Mouse (Mus musculus) left cerebral cortex, postnatal 36 days (tissue): ENCODE data around the gene Elavl3. TPM values are rescaled to one million over a fixed set of nuclear protein-coding genes. Genes with fewer than 3 reads are reported as not detected.
A peak's percentile ranks its signal among the peaks of the same experiment; 100 is the strongest.

Experiments used
- DNase-seq, 2 experiments: peaks; one replicate each; pipeline ENCODE4 v3.0.0; 2021 to 2022; ENCODE audit warnings: low spot score in 2 of 2, mixed read lengths in 1 of 2
- intact Hi-C: fragments of 180-260 bp; cut with DNase I; formaldehyde crosslinking; loops from one replicate; pipeline ENCODE4 v1.15.1; 2025
- total RNA-seq, 2 experiments: library from RNA; stranded (reverse); gene quantifications; 2 replicates each; pipeline ENCODE4 v1.2.3; 2021

Gene Elavl3
- total RNA-seq, 2 experiments from 2014 or later = 155 to 158 TPM

- intact Hi-C loops = no loop called here
- DNase-seq = no peak
These were observed 27.2 kb downstream of the Elavl3 start for GRCm38 (mm10) chr9:22024592-22024991.

- DNase-seq = no peak
- intact Hi-C loops = no loop called here
These were observed 34.5 kb downstream of the Elavl3 start for GRCm38 (mm10) chr9:22017208-22017825.

- intact Hi-C loops = no loop called here
- DNase-seq = no peak
These were observed 35.6 kb downstream of the Elavl3 start for GRCm38 (mm10) chr9:22016245-22016644.

GRCm38 (mm10) chr9:22012731-22013130 is 39.1 kb downstream of the Elavl3 start:
- intact Hi-C loops = no loop called here
- no peak for DNase-seq

GRCm38 (mm10) chr9:22011055-22011454 is 40.8 kb downstream of the Elavl3 start:
- DNase-seq = no peak
- intact Hi-C loops = no loop called here

GRCm38 (mm10) chr9:22004546-22004945 is 47.3 kb downstream of the Elavl3 start:
- no peak for DNase-seq
- intact Hi-C loops = no loop called here

- no peak for DNase-seq
- intact Hi-C loops = loop anchor here (2.0 kb wide), 1 partner anchor 48 kb away; the partner anchor contains the start of gene Swsap1
These were observed 48.7 kb downstream of the Elavl3 start for GRCm38 (mm10) chr9:22003163-22003554.

- intact Hi-C loops = loop anchor here (2.0 kb wide), 1 partner anchor 48 kb away; the partner anchor contains the start of gene Swsap1
These were observed 49.3 kb downstream of the Elavl3 start, which contains the start of the genes Ccdc151 and Prkcsh for GRCm38 (mm10) chr9:22002194-22003162. Gene Ccdc151, minus strand, starts transcription at chr9:22002634. Gene Prkcsh, plus strand, starts transcription at chr9:22002806.

GRCm38 (mm10) chr9:22001633-22002032 is 50.2 kb downstream of the Elavl3 start:
- DNase-seq = no peak
- intact Hi-C loops = loop anchor here (2.0 kb wide), 1 partner anchor 47 kb away; the partner anchor contains the start of gene Swsap1

More at GRCm38 (mm10) chr9:22002194-22003162, 49.3 kb downstream of the Elavl3 start, which contains the start of the genes Ccdc151 and Prkcsh:
- DNase-seq = peak; percentile 99

GRCm38 (mm10) chr9:22000296-22000695 is 51.5 kb downstream of the Elavl3 start:
- DNase-seq = no peak
- intact Hi-C loops = no loop called here

- intact Hi-C loops = no loop called here
- DNase-seq = no peak
These were observed 55.5 kb downstream of the Elavl3 start for GRCm38 (mm10) chr9:21996178-21996867.

- DNase-seq = no peak
- intact Hi-C loops = no loop called here
These were observed 59.6 kb downstream of the Elavl3 start for GRCm38 (mm10) chr9:21992227-21992626.

- intact Hi-C loops = no loop called here
- DNase-seq = no peak
These were observed 62.4 kb downstream of the Elavl3 start, which contains the start of gene Rgl3 for GRCm38 (mm10) chr9:21989230-21990110. Gene Rgl3, minus strand, starts transcription at chr9:21989446.

GRCm38 (mm10) chr9:21988421-21989101 is 63.3 kb downstream of the Elavl3 start:
- intact Hi-C loops = no loop called here
- DNase-seq = no peak

GRCm38 (mm10) chr9:21987592-21988342 is 64.1 kb downstream of the Elavl3 start:
- DNase-seq = no peak
- intact Hi-C loops = no loop called here

- DNase-seq = no peak
- intact Hi-C loops = no loop called here
These were observed 67.9 kb downstream of the Elavl3 start for GRCm38 (mm10) chr9:21983911-21984310.

GRCm38 (mm10) chr9:21978398-21979128 is 73.3 kb downstream of the Elavl3 start:
- no peak for DNase-seq
- intact Hi-C loops = loop anchor here (10.0 kb wide), 1 partner anchor 166 kb away; no protein-coding TSS in a partner anchor
